Mouse (Mus musculus) kidney, embryonic 16.5 days (tissue): ENCODE data around the gene Zfp273. TPM values are rescaled to one million over a fixed set of nuclear protein-coding genes. Genes with fewer than 3 reads are reported as not detected.
"Not testable (repeated sequence)": the region's sequence is repeated elsewhere in the genome, so short reads cannot be mapped to it uniquely, and the experiment has no call there.

ENCODE experiments used
- ATAC-seq: fragments of 200-750 bp; cut with Nextera tagmentation; 2 replicates; pipeline ENCODE4 v1.8.0; 2017; ENCODE audit warnings: moderate TSS enrichment; ENCODE audit not compliant: low FRiP score, low TSS enrichment
- H3K27ac ChIP-seq: fragments of 300-500 bp; sonication (generic); 2 replicates; pipeline ENCODE4 v1.5.1; 2014; ENCODE audit warnings: low read length
- H3K27me3 ChIP-seq: fragments of 300-500 bp; sonication (generic); 2 replicates; pipeline ENCODE4 v1.6.1; 2014; ENCODE audit warnings: low read length, control low read depth, mixed read lengths; ENCODE audit not compliant: insufficient read depth
- H3K36me3 ChIP-seq: fragments of 300-500 bp; sonication (generic); 2 replicates; pipeline ENCODE4 v1.6.1; 2014; ENCODE audit warnings: low read length, control low read depth, mixed read lengths; ENCODE audit not compliant: insufficient read depth
- H3K4me1 ChIP-seq: fragments of 300-500 bp; sonication (generic); 2 replicates; pipeline ENCODE4 v1.6.1; 2014; ENCODE audit warnings: low read length, control low read depth, mixed read lengths; ENCODE audit not compliant: insufficient read depth
- H3K4me2 ChIP-seq: fragments of 300-500 bp; sonication (generic); replicated peaks from 2 replicates; pipeline ENCODE4 v1.6.1; 2014; ENCODE audit warnings: low read depth, low read length
- H3K4me3 ChIP-seq: fragments of 300-500 bp; sonication (generic); 2 replicates; pipeline ENCODE4 v1.5.1; 2014; ENCODE audit warnings: mild to moderate bottlenecking, low read length
- H3K9ac ChIP-seq: fragments of 300-500 bp; sonication (generic); replicated peaks from 2 replicates; pipeline ENCODE4 v1.6.1; 2014; ENCODE audit warnings: low read length
- H3K9me3 ChIP-seq: fragments of 300-500 bp; sonication (generic); 2 replicates; pipeline ENCODE4 v1.6.1; 2016; ENCODE audit warnings: low read length, control low read depth
- WGBS: fragments of 180-500 bp; shearing (Covaris S2); extraction: QIAGEN DNeasy Blood & Tissue Kit; methylation state at CpG from one replicate; pipeline ENCODE4 v1.1.7; 2014; 5-methylcytosine and 5-hydroxymethylcytosine counted together
- polyA plus RNA-seq: library from polyadenylated mRNA; unstranded; fragments of >200 nt; fragmentation: Nextera tagmentation; extraction: Ambion mirVana; gene quantifications from 2 replicates; pipeline ENCODE4 v1.2.1, GENCODE M21; 2015

Zfp273 gene
- polyA plus RNA-seq, 1 experiment from 2014 or later = 8.7 TPM

GRCm38 (mm10) chr13:67830911-67831336 lies 17.4 kb downstream of the Zfp273 start, which contains the start of gene Gm10037:
Gene Gm10037, plus strand, starts transcription at chr13:67831106.
- peaks cover 10% of the 10 kb centered on the region for H3K36me3 ChIP-seq
- H3K4me1 ChIP-seq = no peaks in the 10 kb centered on the region; the same call in 1 of the 2 replicates
- H3K27ac ChIP-seq = no peak within 1 kb of the TSS
- peak within 1 kb of the TSS; percentile 80 for H3K9ac ChIP-seq
- ATAC-seq = peak; percentile 89
- H3K4me3 ChIP-seq = peak within 1 kb of the TSS; percentile 62
- H3K9me3 ChIP-seq = peaks cover 3% of the 10 kb centered on the region; the same call in 1 of the 2 replicates
- 2% methylated on average over 14 of the region's 14 CpGs for WGBS
- H3K4me2 ChIP-seq = peak within 1 kb of the TSS; percentile 66
- no peaks in the 10 kb centered on the region for H3K27me3 ChIP-seq

DNA sequence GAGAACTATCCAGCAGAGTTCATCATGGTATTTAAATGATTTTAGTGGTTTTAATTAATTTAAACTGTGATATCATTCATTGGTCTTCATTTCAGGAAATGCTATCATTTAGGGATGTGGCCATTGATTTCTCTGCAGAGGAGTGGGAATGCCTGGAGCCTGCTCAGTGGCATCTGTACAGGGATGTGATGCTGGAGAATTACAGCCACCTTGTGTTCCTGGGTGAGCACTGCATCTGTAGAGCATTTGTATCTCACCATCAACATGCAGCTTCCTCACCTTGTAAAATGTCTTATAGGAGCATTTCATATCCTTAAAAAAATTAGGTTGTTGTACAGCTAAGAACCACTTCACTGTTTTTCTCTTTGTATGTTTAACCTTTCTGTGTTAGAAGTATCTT lies 19.6 kb downstream of the Zfp273 start:
- ATAC-seq, H3K27me3 ChIP-seq, H3K4me3 ChIP-seq, H3K9me3 ChIP-seq, H3K36me3 ChIP-seq, H3K9ac ChIP-seq, H3K4me2 ChIP-seq, H3K4me1 ChIP-seq, H3K27ac ChIP-seq: not testable (repeated sequence)

GRCm38 (mm10) chr13:67843775-67844118 lies 30.2 kb downstream of the Zfp273 start:
- H3K27me3 ChIP-seq = no peaks in the 10 kb centered on the region
- 47% methylated on average over 6 of the region's 6 CpGs for WGBS
- no peaks in the 10 kb centered on the region for H3K9me3 ChIP-seq
- ATAC-seq = no peak
- H3K9ac ChIP-seq = peak overlapping the region; percentile 70
- H3K27ac ChIP-seq = no peak overlapping the region
- peaks cover 6% of the 10 kb centered on the region; the same call in 1 of the 2 replicates for H3K4me1 ChIP-seq
- peak overlapping the region; percentile 57 for H3K4me2 ChIP-seq
- H3K36me3 ChIP-seq = no peaks in the 10 kb centered on the region
- peak overlapping the region; percentile 41 for H3K4me3 ChIP-seq

GRCm38 (mm10) chr13:67844119-67844852 lies 30.7 kb downstream of the Zfp273 start:
- peaks cover 6% of the 10 kb centered on the region; the same call in 1 of the 2 replicates for H3K4me1 ChIP-seq
- peak overlapping the region; percentile 41 for H3K4me3 ChIP-seq
- H3K27me3 ChIP-seq = no peaks in the 10 kb centered on the region
- 3% methylated on average over 13 of the region's 19 CpGs for WGBS
- peak; percentile 79 for ATAC-seq
- H3K27ac ChIP-seq = no peak overlapping the region
- no peaks in the 10 kb centered on the region for H3K9me3 ChIP-seq
- no peaks in the 10 kb centered on the region for H3K36me3 ChIP-seq
- H3K4me2 ChIP-seq = peak overlapping the region; percentile 57
- H3K9ac ChIP-seq = peak overlapping the region; percentile 70

DNA sequence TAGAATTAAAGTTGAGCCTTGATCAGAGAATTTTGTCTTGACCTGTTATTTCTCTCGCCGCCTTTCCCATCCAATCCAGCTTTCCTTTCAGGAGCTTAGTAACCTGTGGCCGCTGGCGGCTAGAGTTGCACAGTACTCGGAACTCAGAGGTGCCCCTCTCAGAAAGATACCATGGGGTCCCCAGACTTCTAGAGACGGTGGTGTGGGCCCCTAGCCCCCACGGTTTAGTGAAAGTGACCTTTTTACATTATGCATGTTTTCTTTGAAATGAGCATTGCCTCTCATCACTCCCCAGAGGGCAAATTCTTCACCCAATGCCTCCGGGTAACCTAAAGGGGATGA lies 31.3 kb downstream of the Zfp273 start:
- H3K4me3 ChIP-seq = peak overlapping the region; percentile 41
- 24% methylated on average over 8 of the region's 8 CpGs for WGBS
- no peaks in the 10 kb centered on the region for H3K36me3 ChIP-seq
- peak overlapping the region; percentile 57 for H3K4me2 ChIP-seq
- H3K4me1 ChIP-seq = peaks cover 6% of the 10 kb centered on the region; the same call in 1 of the 2 replicates
- H3K9me3 ChIP-seq = no peaks in the 10 kb centered on the region
- no peaks in the 10 kb centered on the region for H3K27me3 ChIP-seq
- no peak overlapping the region for H3K27ac ChIP-seq
- peak overlapping the region; percentile 31; the same call in 1 of the 2 replicates for H3K9ac ChIP-seq
- ATAC-seq = peak; percentile 49; the same call in 1 of the 2 replicates

DNA sequence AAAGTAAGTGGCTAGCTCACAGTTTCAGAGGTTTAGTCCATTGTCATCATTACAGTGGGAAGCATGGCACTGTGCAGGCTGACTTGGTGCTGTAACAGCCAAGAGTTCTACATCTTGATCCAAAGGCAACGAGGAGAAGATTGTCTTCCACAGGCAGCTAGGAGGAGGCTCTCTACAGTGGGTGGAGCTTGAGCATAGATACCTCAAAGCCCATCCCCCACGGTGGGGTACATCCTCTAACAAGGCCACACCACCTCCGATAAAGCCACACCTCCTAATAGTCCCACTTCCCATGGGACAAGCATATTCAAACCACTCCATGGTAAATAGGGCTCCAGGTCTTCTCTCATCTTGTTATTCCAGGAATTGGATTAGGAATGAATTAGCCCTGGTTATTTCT lies 36.8 kb downstream of the Zfp273 start:
- Histone ChIP-seq H3K9me3 (no peaks in the 10 kb centered on the region), H3K36me3 (no peaks in the 10 kb centered on the region), H3K9ac (no peak overlapping the region), H3K27ac (no peak overlapping the region), H3K4me3 (no peak overlapping the region), H3K4me1 (no peaks in the 10 kb centered on the region), H3K27me3 (no peaks in the 10 kb centered on the region), H3K4me2 (no peak overlapping the region)
- no peak for ATAC-seq
- 89% methylated on average over 3 of the region's 3 CpGs for WGBS

- no peaks in the 10 kb centered on the region for H3K4me1 ChIP-seq
- no peak overlapping the region for H3K4me3 ChIP-seq
- H3K4me2 ChIP-seq = no peak overlapping the region
- 0 out of 2 replicates have a peak, but pooled peaks have one; percentile 35 for ATAC-seq
- H3K9ac ChIP-seq = no peak overlapping the region
- WGBS = 50% methylated on average over 6 of the region's 6 CpGs
- H3K27ac ChIP-seq = no peak overlapping the region
- H3K27me3 ChIP-seq = no peaks in the 10 kb centered on the region
- H3K9me3 ChIP-seq = no peaks in the 10 kb centered on the region
- no peaks in the 10 kb centered on the region for H3K36me3 ChIP-seq
Measured at GRCm38 (mm10) chr13:67853130-67853529, 39.6 kb downstream of the Zfp273 start.

DNA sequence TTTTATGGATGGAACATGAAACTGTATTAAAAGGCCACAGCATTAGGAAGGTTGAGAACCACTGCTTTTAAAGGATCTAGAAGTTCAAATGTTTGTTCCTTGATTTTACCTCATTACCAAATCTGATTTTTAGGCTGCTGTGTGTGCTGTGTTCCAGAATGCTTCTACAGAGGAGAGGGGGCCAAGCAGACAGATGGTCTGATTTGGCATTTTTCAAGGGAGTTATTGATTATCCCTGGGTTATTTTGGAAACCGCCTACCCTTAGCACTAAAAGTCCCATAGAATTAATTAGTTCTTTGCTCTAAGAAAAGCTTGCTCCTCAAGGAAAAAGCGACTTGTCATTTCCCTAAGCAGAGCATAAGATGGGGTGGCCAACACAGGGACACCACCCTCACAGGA lies 40.4 kb downstream of the Zfp273 start:
- Histone ChIP-seq H3K9me3 (no peaks in the 10 kb centered on the region), H3K36me3 (no peaks in the 10 kb centered on the region), H3K4me3 (no peak overlapping the region), H3K27me3 (no peaks in the 10 kb centered on the region), H3K27ac (no peak overlapping the region), H3K4me1 (no peaks in the 10 kb centered on the region), H3K4me2 (no peak overlapping the region), H3K9ac (no peak overlapping the region)
- no peak for ATAC-seq
- 88% methylated on average over 2 of the region's 2 CpGs for WGBS

DNA sequence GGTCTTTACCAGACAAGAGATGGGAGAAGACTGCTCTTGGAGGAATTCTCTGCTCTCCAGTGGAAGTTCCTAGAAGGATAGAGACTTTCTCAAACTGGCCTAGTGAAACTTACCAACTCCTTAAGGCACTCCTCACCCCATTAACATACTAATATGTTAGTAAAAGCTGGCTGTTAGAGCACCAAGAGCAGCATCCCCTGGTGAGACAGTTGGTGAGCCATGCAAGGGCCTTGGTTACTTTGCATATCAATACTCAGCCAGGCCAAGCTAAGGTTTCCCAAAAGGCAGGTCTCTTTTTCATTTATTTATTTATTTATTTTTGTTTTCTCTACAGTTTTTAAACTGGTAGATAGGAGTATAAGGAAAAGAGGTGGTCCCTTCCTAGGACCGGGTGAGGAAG lies 43.8 kb downstream of the Zfp273 start:
- Histone ChIP-seq H3K4me2 (no peak overlapping the region), H3K36me3 (no peaks in the 10 kb centered on the region)

GRCm38 (mm10) chr13:67862508-67862907 lies 49.0 kb downstream of the Zfp273 start:
- Histone ChIP-seq H3K4me1 (no peaks in the 10 kb centered on the region), H3K27ac (no peak overlapping the region), H3K9me3 (no peaks in the 10 kb centered on the region; the same call in 1 of the 2 replicates), H3K4me3 (no peak overlapping the region), H3K36me3 (no peaks in the 10 kb centered on the region), H3K9ac (no peak overlapping the region), H3K4me2 (no peak overlapping the region), H3K27me3 (no peaks in the 10 kb centered on the region)
- ATAC-seq = no peak
- 83% methylated on average over 9 of the region's 9 CpGs for WGBS

More for the DNA sequence above, 43.8 kb downstream of the Zfp273 start:
- WGBS = 14% methylated on average over 1 of the region's 1 CpGs
- H3K4me3 ChIP-seq = no peak overlapping the region
- H3K9ac ChIP-seq = no peak overlapping the region
- no peak for ATAC-seq
- H3K27ac ChIP-seq = no peak overlapping the region
- no peaks in the 10 kb centered on the region for H3K27me3 ChIP-seq
- no peaks in the 10 kb centered on the region for H3K9me3 ChIP-seq
- H3K4me1 ChIP-seq = no peaks in the 10 kb centered on the region
